In genomic region chr11:107332905-107333304, GRCm38 (mm10) we compare ENCODE assay signal across 13 mouse cellular contexts.
DNase-seq lines count a peak whose midpoint lies in the region; ATAC-seq and TF ChIP-seq lines count a peak whose summit lies in the region.
"Had no signal": no experiment of that assay in that cellular context is flagged by ENCODE, and none has a peak within 500 bp of the region (broad histone marks: within the 10 kb centered on the region; RNA-seq: fewer than 3 reads in every experiment).

No protein-coding gene starts in this region.

- intact Hi-C loops in heart, adult 2 months (cut with DNase I) = loop anchor here (5.0 kb wide), 1 partner anchor 56 kb away; no protein-coding TSS in a partner anchor

- H3K4me3 ChIP-seq in heart, adult 2 months = no peak overlapping the region
- no peak overlapping the region for H3K4me3 ChIP-seq in heart, embryonic 12.5 days
- no peak overlapping the region for H3K4me3 ChIP-seq in midbrain, postnatal 0 days (ENCODE audit: low read depth, low read length)
- no peak overlapping the region for H3K4me3 ChIP-seq in midbrain, embryonic 11.5 days (ENCODE audit: low read depth, low read length)
- no peak overlapping the region for H3K4me3 ChIP-seq in midbrain, embryonic 15.5 days
- H3K4me3 ChIP-seq: liver, embryonic 15.5 days had no signal

- whole genome bisulfite sequencing in heart, adult 2 months = 94% methylated on average over 3 of the region's 3 CpGs
- WGBS in heart, embryonic 12.5 days = 92% methylated on average over 3 of the region's 3 CpGs
- WGBS in midbrain, postnatal 0 days = over 99% methylated on average over 3 of the region's 3 CpGs
- 97% methylated on average over 3 of the region's 3 CpGs for WGBS in midbrain, embryonic 11.5 days
- 94% methylated on average over 3 of the region's 3 CpGs for WGBS in midbrain, embryonic 15.5 days

- H3K9me3 ChIP-seq in heart, embryonic 12.5 days (replicated peaks) = peaks cover 3% of the 10 kb centered on the region; the same call in 1 of the 2 replicates
- H3K9me3 ChIP-seq in midbrain, postnatal 0 days (ENCODE audit: low read length) = no peaks in the 10 kb centered on the region
- no peaks in the 10 kb centered on the region; the same call in 1 of the 2 replicates for H3K9me3 ChIP-seq in midbrain, embryonic 11.5 days (ENCODE audit: control insufficient read depth, low read length)
- no peaks in the 10 kb centered on the region for H3K9me3 ChIP-seq in midbrain, embryonic 15.5 days
- H3K9me3 ChIP-seq: liver, embryonic 15.5 days had no signal

- peak overlapping the region; percentile 98; the same call in 1 of the 2 replicates for H3K27ac ChIP-seq in heart, adult 2 months
- H3K27ac ChIP-seq in heart, embryonic 12.5 days (ENCODE audit: poor library complexity, severe bottlenecking) = no peak overlapping the region
- no peak overlapping the region for H3K27ac ChIP-seq in midbrain, postnatal 0 days (ENCODE audit: low read depth, low read length)
- H3K27ac ChIP-seq in midbrain, embryonic 11.5 days (ENCODE audit: low read depth, low read length) = no peak overlapping the region
- no peak overlapping the region for H3K27ac ChIP-seq in midbrain, embryonic 15.5 days
- H3K27ac ChIP-seq: liver, embryonic 15.5 days had no signal

- peak; percentile 68 for TF ChIP-seq CTCF in heart, adult 2 months (IDR thresholded peaks at IDR 0.05)
- TF ChIP-seq CTCF in midbrain, postnatal 0 days (IDR thresholded peaks at IDR 0.05) = peak; percentile 56

- DNase-seq in heart, adult 2 months = no peak
- DNase-seq in midbrain, postnatal 0 days (ENCODE audit: low spot score) = no peak
- DNase-seq in midbrain, embryonic 11.5 days (ENCODE audit: low spot score, missing footprints) = no peak
- DNase-seq in ZHBTc4 (ENCODE audit: low read depth, low spot score) = peak; percentile 83
- DNase-seq in thymus, postnatal 25 days = peak; percentile 14
- no peak for DNase-seq in right cerebral cortex, adult 2 months (ENCODE audit: low spot score in 2 of 2)
- DNase-seq: gastrocnemius, postnatal 14 days; heart, postnatal 14 days; spleen, adult 18-20 months had no signal

- ATAC-seq in heart, embryonic 12.5 days (ENCODE audit: insufficient number of reproducible peaks, low FRiP score) = no peak
- ATAC-seq in midbrain, postnatal 0 days (ENCODE audit: low FRiP score) = no peak
- ATAC-seq in midbrain, embryonic 11.5 days (ENCODE audit: low FRiP score) = no peak
- no peak for ATAC-seq in midbrain, embryonic 15.5 days (replicated peaks)
- ATAC-seq: midbrain, embryonic 16.5 days had no signal

- peaks cover 14% of the 10 kb centered on the region for H3K4me1 ChIP-seq in heart, adult 2 months (ENCODE audit: control insufficient read depth, insufficient read depth, low read length)
- peaks cover 23% of the 10 kb centered on the region for H3K4me1 ChIP-seq in heart, embryonic 12.5 days (replicated peaks)
- H3K4me1 ChIP-seq in midbrain, postnatal 0 days (ENCODE audit: insufficient read depth, low read length) = peaks cover 4% of the 10 kb centered on the region; the same call in 1 of the 2 replicates
- peaks cover 8% of the 10 kb centered on the region for H3K4me1 ChIP-seq in midbrain, embryonic 11.5 days (ENCODE audit: control insufficient read depth, insufficient read depth, low read length)
- H3K4me1 ChIP-seq in midbrain, embryonic 15.5 days = peaks cover 9% of the 10 kb centered on the region

- no peak overlapping the region for H3K4me2 ChIP-seq in heart, embryonic 12.5 days
- H3K4me2 ChIP-seq in midbrain, postnatal 0 days (ENCODE audit: low read depth, low read length, poor library complexity, severe bottlenecking) = no peak overlapping the region
- H3K4me2 ChIP-seq in midbrain, embryonic 11.5 days = no peak overlapping the region
- H3K4me2 ChIP-seq in midbrain, embryonic 15.5 days = no peak overlapping the region
- H3K4me2 ChIP-seq: liver, embryonic 15.5 days had no signal

- no peak overlapping the region for H3K9ac ChIP-seq in heart, adult 2 months (ENCODE audit: low read depth, low read length)
- H3K9ac ChIP-seq in heart, embryonic 12.5 days = no peak overlapping the region
- no peak overlapping the region for H3K9ac ChIP-seq in midbrain, postnatal 0 days (replicated peaks; ENCODE audit: low read length, poor library complexity, severe bottlenecking)
- no peak overlapping the region for H3K9ac ChIP-seq in midbrain, embryonic 11.5 days (ENCODE audit: low read length)
- no peak overlapping the region for H3K9ac ChIP-seq in midbrain, embryonic 15.5 days
- H3K9ac ChIP-seq: liver, embryonic 15.5 days had no signal

- H3K79me2 ChIP-seq in heart, adult 2 months (replicated peaks; ENCODE audit: control insufficient read depth, insufficient read depth, low read length) = peaks cover 5% of the 10 kb centered on the region; the same call in 1 of the 2 replicates

- no peak for TF ChIP-seq EP300 in heart, adult 2 months (IDR thresholded peaks at IDR 0.05; ENCODE audit: insufficient read depth, low read depth, low read length)

- TF ChIP-seq POLR2A in heart, adult 2 months (IDR thresholded peaks at IDR 0.05; ENCODE audit: insufficient read depth, low read depth, low read length) = no peak

- peaks cover 9% of the 10 kb centered on the region; the same call in 1 of the 2 replicates for H3K36me3 ChIP-seq in heart, adult 2 months (ENCODE audit: control insufficient read depth, insufficient read depth, low read length)
- H3K36me3 ChIP-seq in heart, embryonic 12.5 days = no peaks in the 10 kb centered on the region
- H3K36me3 ChIP-seq in midbrain, postnatal 0 days (ENCODE audit: insufficient read depth, low read length) = no peaks in the 10 kb centered on the region
- no peaks in the 10 kb centered on the region for H3K36me3 ChIP-seq in midbrain, embryonic 11.5 days (ENCODE audit: control insufficient read depth, insufficient read depth, low read length)
- H3K36me3 ChIP-seq in midbrain, embryonic 15.5 days (replicated peaks) = no peaks in the 10 kb centered on the region

- no peaks in the 10 kb centered on the region for H3K27me3 ChIP-seq in heart, adult 2 months (ENCODE audit: control insufficient read depth, insufficient read depth, low read length)
- H3K27me3 ChIP-seq in heart, embryonic 12.5 days (replicated peaks) = no peaks in the 10 kb centered on the region
- H3K27me3 ChIP-seq in midbrain, postnatal 0 days (ENCODE audit: insufficient read depth, low read length) = no peaks in the 10 kb centered on the region
- no peaks in the 10 kb centered on the region for H3K27me3 ChIP-seq in midbrain, embryonic 11.5 days (ENCODE audit: control insufficient read depth, insufficient read depth, low read length)
- H3K27me3 ChIP-seq in midbrain, embryonic 15.5 days (replicated peaks) = no peaks in the 10 kb centered on the region
- H3K27me3 ChIP-seq: liver, embryonic 15.5 days had no signal

Comparison
In these comparisons a context has a peak if more than half of its experiments do, and no peak if none do; other contexts are left out.
1. DNase-seq: peak in ZHBTc4 (single experiment) and thymus, postnatal 25 days (single experiment); none in heart, adult 2 months (0 of 2), midbrain, postnatal 0 days (single experiment), midbrain, embryonic 11.5 days (single experiment) and right cerebral cortex, adult 2 months (0 of 2).